In the genomic region with DNA sequence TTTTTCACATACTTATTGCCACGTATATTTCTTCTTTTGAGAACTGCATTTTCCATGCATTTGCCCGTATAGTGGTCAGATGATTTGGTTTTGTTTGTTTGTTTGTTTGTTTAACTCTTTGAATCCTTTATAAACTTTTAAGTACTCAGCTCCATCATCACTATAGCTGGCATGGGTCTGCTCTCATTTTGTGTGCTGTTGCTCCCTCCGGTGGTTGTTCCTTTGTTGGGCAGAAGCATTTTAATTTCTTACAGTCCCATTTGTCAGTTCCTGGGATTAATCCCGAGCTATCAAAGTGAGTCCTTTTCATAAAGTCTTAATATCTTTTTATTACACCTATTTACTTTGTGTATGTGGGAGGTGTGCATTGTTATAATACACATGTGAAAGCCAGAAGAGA, we compare ENCODE assay signal across 9 mouse cellular contexts.
DNase-seq lines count a peak whose midpoint lies in the region; ATAC-seq and TF ChIP-seq lines count a peak whose summit lies in the region.
"Had no signal": no experiment of that assay in that cellular context is flagged by ENCODE, and none has a peak within 500 bp of the region (broad histone marks: within the 10 kb centered on the region; RNA-seq: fewer than 3 reads in every experiment).

No protein-coding gene starts in this region.

- H3K27me3 ChIP-seq in forebrain, postnatal 0 days (ENCODE audit: insufficient read depth, low read length), result no peaks in the 10 kb centered on the region
- H3K27me3 ChIP-seq in forebrain, embryonic 11.5 days (ENCODE audit: control insufficient read depth, insufficient read depth, low read length), result no peaks in the 10 kb centered on the region
- H3K27me3 ChIP-seq in testis, adult 2 months (ENCODE audit: control insufficient read depth, insufficient read depth, low read length), result no peaks in the 10 kb centered on the region
- H3K27me3 ChIP-seq: liver, embryonic 13.5 days had no signal

- H3K9ac ChIP-seq in forebrain, postnatal 0 days, result no peak overlapping the region
- H3K9ac ChIP-seq in forebrain, embryonic 11.5 days (ENCODE audit: low read length), result no peak overlapping the region
- H3K9ac ChIP-seq: liver, embryonic 13.5 days had no signal

- 54% methylated on average over 4 of the region's 4 CpGs for WGBS in forebrain, postnatal 0 days
- WGBS in forebrain, embryonic 11.5 days, result 54% methylated on average over 4 of the region's 4 CpGs

- TF ChIP-seq POLR2A in testis, adult 2 months (IDR thresholded peaks at IDR 0.05; ENCODE audit: control insufficient read depth, low read depth, low read length), result no peak

- no peaks in the 10 kb centered on the region for H3K36me3 ChIP-seq in forebrain, postnatal 0 days (ENCODE audit: insufficient read depth)
- no peaks in the 10 kb centered on the region for H3K36me3 ChIP-seq in forebrain, embryonic 11.5 days (ENCODE audit: control insufficient read depth, insufficient read depth, low read length)
- no peaks in the 10 kb centered on the region for H3K36me3 ChIP-seq in testis, adult 2 months (ENCODE audit: control insufficient read depth, insufficient read depth, low read length)
- H3K36me3 ChIP-seq: liver, embryonic 13.5 days had no signal

- H3K4me2 ChIP-seq in forebrain, postnatal 0 days (ENCODE audit: low read depth), result no peak overlapping the region
- no peak overlapping the region for H3K4me2 ChIP-seq in forebrain, embryonic 11.5 days (ENCODE audit: low read depth, low read length, severe bottlenecking)
- H3K4me2 ChIP-seq: liver, embryonic 13.5 days had no signal

- H3K4me3 ChIP-seq in forebrain, postnatal 0 days (ENCODE audit: low read depth, low read length), result no peak overlapping the region
- no peak overlapping the region for H3K4me3 ChIP-seq in forebrain, embryonic 11.5 days (ENCODE audit: low read depth, low read length)
- H3K4me3 ChIP-seq in testis, adult 2 months (ENCODE audit: control insufficient read depth, low read depth, low read length), result peak overlapping the region; percentile 67
- H3K4me3 ChIP-seq: liver, embryonic 13.5 days had no signal

- no peak overlapping the region for H3K27ac ChIP-seq in forebrain, postnatal 0 days (ENCODE audit: low read depth, low read length)
- no peak overlapping the region for H3K27ac ChIP-seq in forebrain, embryonic 11.5 days (ENCODE audit: low read depth, low read length)
- H3K27ac ChIP-seq in testis, adult 2 months (ENCODE audit: control insufficient read depth, insufficient read depth, low read depth, low read length), result no peak overlapping the region
- H3K27ac ChIP-seq: liver, embryonic 13.5 days had no signal

- H3K4me1 ChIP-seq in forebrain, postnatal 0 days (ENCODE audit: insufficient read depth), result no peaks in the 10 kb centered on the region
- no peaks in the 10 kb centered on the region for H3K4me1 ChIP-seq in forebrain, embryonic 11.5 days (replicated peaks; ENCODE audit: control insufficient read depth, insufficient read depth, low read length)
- H3K4me1 ChIP-seq in testis, adult 2 months (ENCODE audit: control insufficient read depth, insufficient read depth, low read length), result no peaks in the 10 kb centered on the region
- H3K4me1 ChIP-seq: liver, embryonic 13.5 days had no signal

- TF ChIP-seq CTCF in forebrain, postnatal 0 days (IDR thresholded peaks at IDR 0.05; ENCODE audit: low read depth), result peak; percentile 50
- TF ChIP-seq CTCF in testis, adult 2 months (IDR thresholded peaks at IDR 0.05; ENCODE audit: control insufficient read depth, insufficient read depth, insufficient replicate concordance, low read depth, low read length), result no peak

- peak; percentile 37 for DNase-seq in forebrain, postnatal 0 days
- no peak for DNase-seq in forebrain, embryonic 11.5 days (ENCODE audit: low spot score)
- no peak for DNase-seq in testis, postnatal 14 days (ENCODE audit: low spot score)
- peak; percentile 16 for DNase-seq in fibroblast of lung, adult 2 months (ENCODE audit: low read depth)
- DNase-seq in left cerebral cortex, postnatal 4 days, result peak; percentile 19
- peak; percentile 53 for DNase-seq in thymus, postnatal 4 days
- no peak for DNase-seq in spleen, adult 12 weeks (ENCODE audit: low spot score)
- DNase-seq: liver, embryonic 13.5 days had no signal

- ATAC-seq in forebrain, postnatal 0 days, result no peak
- no peak for ATAC-seq in forebrain, embryonic 11.5 days (replicated peaks; ENCODE audit: low FRiP score)

- H3K9me3 ChIP-seq in forebrain, postnatal 0 days (ENCODE audit: low read length), result no peaks in the 10 kb centered on the region
- no peaks in the 10 kb centered on the region for H3K9me3 ChIP-seq in forebrain, embryonic 11.5 days (ENCODE audit: control insufficient read depth, low read length)
- H3K9me3 ChIP-seq: liver, embryonic 13.5 days had no signal

- intact Hi-C loops in left cerebral cortex, postnatal 4 days (cut with DNase I), result no loop called here

Comparison
In these comparisons a context has a peak if more than half of its experiments do, and no peak if none do; other contexts are left out.
1. DNase-seq: peak in forebrain, postnatal 0 days (single experiment), fibroblast of lung, adult 2 months (single experiment), left cerebral cortex, postnatal 4 days (single experiment) and thymus, postnatal 4 days (single experiment); none in forebrain, embryonic 11.5 days (single experiment), testis, postnatal 14 days (single experiment) and spleen, adult 12 weeks (single experiment).